Mouse (Mus musculus) lung, postnatal 0 days (tissue): Measurements from ENCODE around the gene Tubb1. TPM values are rescaled to one million over a fixed set of nuclear protein-coding genes. Genes with fewer than 3 reads are reported as not detected.

Source experiments
- ATAC-seq: fragments of 200-750 bp; cut with Nextera tagmentation; 2 replicates; pipeline ENCODE4 v1.8.0; 2017; ENCODE audit warnings: moderate library complexity
- DNase-seq: peaks from one replicate; pipeline ENCODE4 v3.0.0-alpha.2; 2016; ENCODE audit warnings: low spot score
- H3K27ac ChIP-seq: fragments of 300-500 bp; sonication (generic); 2 replicates; pipeline ENCODE4 v1.5.1; 2014; ENCODE audit warnings: antibody characterized with exemption, mild to moderate bottlenecking, low read length, mixed read lengths
- H3K27me3 ChIP-seq: fragments of 300-500 bp; sonication (generic); replicated peaks from 2 replicates; pipeline ENCODE4 v1.6.1; 2014; ENCODE audit warnings: low read length, mixed read lengths; ENCODE audit not compliant: insufficient read depth
- H3K36me3 ChIP-seq: fragments of 300-500 bp; sonication (generic); 2 replicates; pipeline ENCODE4 v1.6.1; 2014; ENCODE audit warnings: low read length, mixed read lengths; ENCODE audit not compliant: insufficient read depth
- H3K4me1 ChIP-seq: fragments of 300-500 bp; sonication (generic); 2 replicates; pipeline ENCODE4 v1.6.1; 2014; ENCODE audit warnings: antibody characterized with exemption, low read depth, low read length, mixed read lengths; ENCODE audit not compliant: insufficient read depth
- H3K4me2 ChIP-seq: fragments of 300-500 bp; sonication (generic); replicated peaks from 2 replicates; pipeline ENCODE4 v1.6.1; 2014; ENCODE audit warnings: low read depth, mild to moderate bottlenecking, low read length, moderate library complexity, mixed read lengths
- H3K4me3 ChIP-seq: fragments of 300-500 bp; sonication (generic); 2 replicates; pipeline ENCODE4 v1.5.1; 2014; ENCODE audit warnings: low read depth, low read length
- H3K9ac ChIP-seq: fragments of 300-500 bp; sonication (generic); replicated peaks from 2 replicates; pipeline ENCODE4 v1.6.1; 2014; ENCODE audit warnings: low read depth, mild to moderate bottlenecking
- H3K9me3 ChIP-seq: fragments of 300-500 bp; sonication (generic); 2 replicates; pipeline ENCODE4 v1.6.1; 2016; ENCODE audit warnings: low read length, mixed read lengths
- CTCF ChIP-seq: IDR thresholded peaks from 2 replicates; pipeline ENCODE4 v1.5.1; 2016; ENCODE audit warnings: antibody characterized with exemption, mild to moderate bottlenecking
- EP300 ChIP-seq: IDR thresholded peaks from 2 replicates; pipeline ENCODE4 v1.6.1; 2016; ENCODE audit warnings: antibody characterized with exemption, mild to moderate bottlenecking, control low read depth
- WGBS: fragments of 180-500 bp; shearing (Covaris S2); extraction: QIAGEN DNeasy Blood & Tissue Kit; methylation state at CpG from one replicate; pipeline ENCODE4 v1.1.7; 2014; 5-methylcytosine and 5-hydroxymethylcytosine counted together
- polyA plus RNA-seq: library from polyadenylated mRNA; unstranded; fragments of >200 nt; fragmentation: Nextera tagmentation; extraction: Ambion mirVana; gene quantifications from 2 replicates; pipeline ENCODE4 v1.2.1, GENCODE M21; 2015

Gene Tubb1
- polyA plus RNA-seq, 1 experiment from 2014 or later, result 10.5 TPM

DNA sequence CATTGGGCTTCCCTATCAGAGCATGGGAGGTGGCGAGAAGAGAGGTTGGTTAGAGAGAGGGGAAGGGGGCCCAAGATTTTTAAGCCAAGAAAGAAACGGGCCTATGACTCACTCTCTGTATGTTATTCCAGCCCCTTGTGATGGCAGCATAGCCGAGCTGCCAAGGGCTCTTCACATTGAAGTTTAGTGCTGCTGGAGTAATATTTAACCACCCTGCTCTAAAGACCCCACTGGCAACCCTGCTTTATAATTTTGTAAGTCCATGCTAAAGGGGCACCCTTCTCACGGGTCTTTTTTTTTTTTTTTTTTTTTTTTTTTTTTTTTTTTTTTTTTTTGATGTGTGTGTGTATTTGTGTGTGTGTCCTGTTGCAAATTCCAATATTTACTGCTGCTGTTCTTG lies 8.6 kb upstream of the Tubb1 start:
- peak; percentile 69 for DNase-seq
- TF ChIP-seq EP300, result no peak
- no peak for TF ChIP-seq CTCF
- Histone ChIP-seq H3K27me3 (no peaks in the 10 kb centered on the region), H3K4me3 (no peak overlapping the region), H3K9ac (no peak overlapping the region), H3K4me1 (peaks cover 20% of the 10 kb centered on the region), H3K36me3 (no peaks in the 10 kb centered on the region), H3K9me3 (no peaks in the 10 kb centered on the region), H3K4me2 (no peak overlapping the region), H3K27ac (peak overlapping the region; percentile 78; the same call in 1 of the 2 replicates)
- 52% methylated on average over 4 of the region's 4 CpGs for WGBS
- peak; percentile 49 for ATAC-seq

DNA sequence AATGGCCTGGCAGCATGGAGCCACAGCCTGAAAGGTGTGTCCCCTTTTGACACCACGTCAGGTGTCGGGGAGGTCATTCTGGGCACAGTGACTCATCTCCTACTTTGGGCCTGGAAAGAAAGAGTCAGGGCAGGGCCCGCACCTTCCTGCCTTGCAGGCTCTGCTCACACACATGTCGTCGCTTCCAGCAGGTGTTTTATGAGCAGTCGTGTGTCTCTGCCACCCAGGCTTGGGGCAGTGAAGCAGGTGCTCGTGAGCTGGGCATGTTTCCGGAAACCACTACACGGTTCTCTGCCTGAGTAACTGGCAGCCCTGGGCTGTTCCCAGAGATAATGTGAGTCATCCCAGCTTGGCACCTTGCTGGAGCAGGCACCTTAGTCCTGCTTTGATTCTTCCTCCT lies 8.0 kb upstream of the Tubb1 start:
- H3K9me3 ChIP-seq, result no peaks in the 10 kb centered on the region
- DNase-seq, result peak; percentile 70
- no peak overlapping the region for H3K9ac ChIP-seq
- no peak overlapping the region for H3K4me2 ChIP-seq
- TF ChIP-seq CTCF (no peak), EP300 (no peak)
- H3K36me3 ChIP-seq, result no peaks in the 10 kb centered on the region
- 47% methylated on average over 9 of the region's 9 CpGs for WGBS
- peak; percentile 64 for ATAC-seq
- H3K4me3 ChIP-seq, result no peak overlapping the region
- H3K4me1 ChIP-seq, result peaks cover 20% of the 10 kb centered on the region
- no peaks in the 10 kb centered on the region for H3K27me3 ChIP-seq
- peak overlapping the region; percentile 78 for H3K27ac ChIP-seq

DNA sequence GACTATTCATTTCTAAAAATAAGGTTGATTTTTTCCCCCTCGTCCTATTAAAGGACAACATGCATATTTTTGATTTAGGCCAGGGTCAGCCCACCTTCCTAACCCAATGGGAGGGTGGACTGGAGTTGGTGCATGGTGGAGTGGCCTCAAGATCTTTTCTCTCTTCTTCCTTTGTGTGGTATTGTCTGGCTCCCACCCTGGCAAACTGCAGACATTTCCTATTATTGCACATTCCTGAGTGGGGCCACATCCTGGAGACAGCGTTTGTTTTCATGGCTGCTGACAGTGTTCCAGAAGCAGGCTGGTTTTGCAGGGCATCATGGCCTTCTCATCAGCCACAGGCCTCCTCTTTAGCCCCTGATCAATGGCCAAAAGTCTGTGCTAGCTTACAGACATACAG lies 7.4 kb upstream of the Tubb1 start:
- no peak overlapping the region for H3K9ac ChIP-seq
- no peak for TF ChIP-seq CTCF
- TF ChIP-seq EP300, result peak; percentile 21; the same call in 1 of the 2 replicates
- no peaks in the 10 kb centered on the region for H3K27me3 ChIP-seq
- no peak for ATAC-seq
- 0 out of 2 replicates have a peak overlapping the region, but pooled peaks have one; percentile 15 for H3K27ac ChIP-seq
- H3K36me3 ChIP-seq, result no peaks in the 10 kb centered on the region
- DNase-seq, result no peak
- H3K4me3 ChIP-seq, result no peak overlapping the region
- 16% methylated on average over 2 of the region's 2 CpGs for WGBS
- H3K4me2 ChIP-seq, result no peak overlapping the region
- H3K9me3 ChIP-seq, result no peaks in the 10 kb centered on the region
- H3K4me1 ChIP-seq, result peaks cover 16% of the 10 kb centered on the region

DNA sequence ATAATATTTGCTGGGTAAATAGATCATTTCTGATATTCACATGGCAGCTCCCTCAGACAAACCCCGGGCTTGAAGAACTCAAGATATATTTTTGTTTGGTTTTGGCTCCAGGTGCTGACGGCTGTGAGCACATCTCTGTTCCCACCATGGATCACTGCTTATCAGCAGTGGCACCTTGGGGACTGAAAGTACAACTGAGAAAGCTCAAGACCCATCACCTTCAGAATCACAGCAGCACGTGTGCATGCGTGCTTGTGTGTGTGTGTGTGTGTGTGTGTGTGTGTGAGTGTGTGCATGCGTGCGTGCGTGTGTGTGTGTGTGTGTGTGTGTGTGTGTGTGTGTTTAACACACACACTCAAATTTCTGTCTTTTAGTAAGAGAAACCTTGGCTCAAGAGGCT lies 6.1 kb upstream of the Tubb1 start:
- TF ChIP-seq CTCF, result no peak
- no peak for TF ChIP-seq EP300
- no peak for DNase-seq
- no peak overlapping the region for H3K4me2 ChIP-seq
- no peak overlapping the region for H3K9ac ChIP-seq
- H3K4me3 ChIP-seq, result no peak overlapping the region
- no peak for ATAC-seq
- no peaks in the 10 kb centered on the region for H3K36me3 ChIP-seq
- no peaks in the 10 kb centered on the region for H3K9me3 ChIP-seq
- WGBS, result 58% methylated on average over 7 of the region's 7 CpGs
- no peaks in the 10 kb centered on the region for H3K27me3 ChIP-seq
- peaks cover 5% of the 10 kb centered on the region; the same call in 1 of the 2 replicates for H3K4me1 ChIP-seq
- no peak overlapping the region for H3K27ac ChIP-seq

DNA sequence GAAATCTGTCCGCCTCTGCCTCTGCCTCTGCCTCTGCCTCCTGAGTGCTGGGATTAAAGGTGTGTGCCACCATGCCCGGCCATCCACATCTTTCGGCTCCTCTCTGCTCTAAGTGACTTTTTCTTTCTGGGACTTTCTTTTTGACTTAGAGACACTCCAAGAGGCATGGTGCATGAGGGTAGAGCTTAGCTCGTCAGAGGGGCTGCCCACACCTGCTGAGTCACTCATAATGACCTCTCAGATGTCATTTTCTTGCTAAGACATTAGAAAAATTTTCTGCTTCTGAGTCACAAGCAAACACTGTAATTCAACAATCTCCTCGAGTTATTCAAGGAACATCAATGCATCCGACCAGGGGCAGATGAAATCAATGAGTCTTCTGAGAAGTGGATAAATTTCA lies 5.5 kb upstream of the Tubb1 start:
- no peak for TF ChIP-seq CTCF
- no peak for TF ChIP-seq EP300
- H3K27me3 ChIP-seq, result no peaks in the 10 kb centered on the region
- H3K4me2 ChIP-seq, result no peak overlapping the region
- ATAC-seq (no peak), DNase-seq (no peak)
- no peaks in the 10 kb centered on the region for H3K9me3 ChIP-seq
- H3K27ac ChIP-seq, result no peak overlapping the region
- no peak overlapping the region for H3K4me3 ChIP-seq
- H3K9ac ChIP-seq, result no peak overlapping the region
- no peaks in the 10 kb centered on the region for H3K36me3 ChIP-seq
- H3K4me1 ChIP-seq, result 0 out of 2 replicates have a peak, but pooled peaks cover 1% of the 10 kb centered on the region
- WGBS, result 66% methylated on average over 6 of the region's 6 CpGs

DNA sequence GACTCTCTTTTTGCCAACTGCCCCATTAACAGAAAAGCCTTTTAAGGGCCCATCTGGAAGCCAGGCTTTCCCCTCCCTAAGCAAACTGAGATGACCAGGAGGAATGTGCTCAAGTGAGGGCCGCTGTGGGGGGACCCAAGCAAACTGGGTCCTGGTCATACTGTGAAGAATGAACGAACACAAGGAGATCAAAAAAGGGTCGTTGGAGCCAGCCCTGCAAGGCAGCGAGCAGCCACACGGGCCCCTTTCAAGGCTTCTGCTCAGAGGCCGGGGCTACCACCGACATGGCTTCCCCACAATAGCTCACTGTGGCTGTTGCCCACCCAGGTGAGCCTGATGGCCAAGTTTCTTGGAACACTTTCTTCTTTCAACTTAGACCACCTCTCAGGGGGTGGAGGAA lies 4.0 kb upstream of the Tubb1 start:
- no peak overlapping the region for H3K4me2 ChIP-seq
- TF ChIP-seq EP300 (no peak), CTCF (no peak)
- H3K9ac ChIP-seq, result no peak overlapping the region
- H3K4me1 ChIP-seq, result no peaks in the 10 kb centered on the region
- DNase-seq (no peak), ATAC-seq (no peak)
- no peak overlapping the region for H3K27ac ChIP-seq
- no peaks in the 10 kb centered on the region for H3K9me3 ChIP-seq
- 40% methylated on average over 7 of the region's 7 CpGs for WGBS
- H3K4me3 ChIP-seq, result no peak overlapping the region
- no peaks in the 10 kb centered on the region for H3K27me3 ChIP-seq
- no peaks in the 10 kb centered on the region for H3K36me3 ChIP-seq

DNA sequence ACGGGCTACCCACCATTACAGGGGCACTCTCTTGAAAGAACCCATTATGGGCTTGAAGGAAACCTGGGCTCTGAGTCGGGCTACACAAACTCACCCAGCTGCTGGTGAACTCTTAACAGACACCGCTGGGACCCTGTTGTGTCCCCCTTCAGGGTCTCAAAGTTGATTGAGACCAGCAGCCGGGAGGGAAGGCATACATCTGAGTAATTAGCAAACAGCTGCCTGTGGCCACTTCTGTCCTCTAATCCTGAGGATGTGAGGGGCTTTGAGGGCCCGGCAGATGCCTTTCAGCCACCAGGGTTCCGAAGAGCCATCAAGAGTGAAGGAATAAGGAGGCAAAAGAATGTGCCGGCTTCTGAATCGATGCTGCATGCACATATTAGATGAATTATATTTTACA lies 3.6 kb upstream of the Tubb1 start:
- no peak overlapping the region for H3K27ac ChIP-seq
- H3K9ac ChIP-seq, result no peak overlapping the region
- H3K27me3 ChIP-seq, result no peaks in the 10 kb centered on the region
- no peaks in the 10 kb centered on the region for H3K9me3 ChIP-seq
- H3K4me1 ChIP-seq, result no peaks in the 10 kb centered on the region
- WGBS, result 54% methylated on average over 8 of the region's 8 CpGs
- ATAC-seq (no peak), DNase-seq (no peak)
- H3K4me3 ChIP-seq, result no peak overlapping the region
- no peak overlapping the region for H3K4me2 ChIP-seq
- TF ChIP-seq EP300, result no peak
- no peak for TF ChIP-seq CTCF
- no peaks in the 10 kb centered on the region for H3K36me3 ChIP-seq
